Mouse (Mus musculus) kidney, embryonic 16.5 days (tissue): ENCODE measurements at regions not wholly inside any gene's neighbourhood (a gene's known extent, or its start where the extent isn't known, plus 50 kb on each side); places are given as distances from the start of the nearest gene placed in this dataset.

Source experiments
- ATAC-seq: fragments of 200-750 bp; cut with Nextera tagmentation; 2 replicates; pipeline ENCODE4 v1.8.0; 2017; ENCODE audit warnings: moderate TSS enrichment; ENCODE audit not compliant: low FRiP score, low TSS enrichment
- H3K27ac ChIP-seq: fragments of 300-500 bp; sonication (generic); 2 replicates; pipeline ENCODE4 v1.5.1; 2014; ENCODE audit warnings: low read length
- H3K27me3 ChIP-seq: fragments of 300-500 bp; sonication (generic); 2 replicates; pipeline ENCODE4 v1.6.1; 2014; ENCODE audit warnings: low read length, control low read depth, mixed read lengths; ENCODE audit not compliant: insufficient read depth
- H3K36me3 ChIP-seq: fragments of 300-500 bp; sonication (generic); 2 replicates; pipeline ENCODE4 v1.6.1; 2014; ENCODE audit warnings: low read length, control low read depth, mixed read lengths; ENCODE audit not compliant: insufficient read depth
- H3K4me1 ChIP-seq: fragments of 300-500 bp; sonication (generic); 2 replicates; pipeline ENCODE4 v1.6.1; 2014; ENCODE audit warnings: low read length, control low read depth, mixed read lengths; ENCODE audit not compliant: insufficient read depth
- H3K4me2 ChIP-seq: fragments of 300-500 bp; sonication (generic); replicated peaks from 2 replicates; pipeline ENCODE4 v1.6.1; 2014; ENCODE audit warnings: low read depth, low read length
- H3K4me3 ChIP-seq: fragments of 300-500 bp; sonication (generic); 2 replicates; pipeline ENCODE4 v1.5.1; 2014; ENCODE audit warnings: mild to moderate bottlenecking, low read length
- H3K9ac ChIP-seq: fragments of 300-500 bp; sonication (generic); replicated peaks from 2 replicates; pipeline ENCODE4 v1.6.1; 2014; ENCODE audit warnings: low read length
- H3K9me3 ChIP-seq: fragments of 300-500 bp; sonication (generic); 2 replicates; pipeline ENCODE4 v1.6.1; 2016; ENCODE audit warnings: low read length, control low read depth
- WGBS: fragments of 180-500 bp; shearing (Covaris S2); extraction: QIAGEN DNeasy Blood & Tissue Kit; methylation state at CpG from one replicate; pipeline ENCODE4 v1.1.7; 2014; 5-methylcytosine and 5-hydroxymethylcytosine counted together

- peak; percentile 37; the same call in 1 of the 2 replicates for ATAC-seq
- peaks cover 8% of the 10 kb centered on the region; the same call in 1 of the 2 replicates for H3K4me1 ChIP-seq
- peak overlapping the region; percentile 41 for H3K27ac ChIP-seq
- peak overlapping the region; percentile 50 for H3K9ac ChIP-seq
- peak overlapping the region; percentile 35 for H3K4me3 ChIP-seq
- no peaks in the 10 kb centered on the region for H3K9me3 ChIP-seq
- WGBS, result 1% methylated on average over 13 of the region's 13 CpGs
- no peaks in the 10 kb centered on the region for H3K36me3 ChIP-seq
- H3K4me2 ChIP-seq, result peak overlapping the region; percentile 62
- H3K27me3 ChIP-seq, result no peaks in the 10 kb centered on the region
These were observed 75.9 kb downstream of the Sox14 start for GRCm38 (mm10) chr9:99800076-99800475.

- H3K4me2 ChIP-seq, result peak overlapping the region; percentile 62
- H3K9ac ChIP-seq, result peak overlapping the region; percentile 50
- peak; percentile 94 for ATAC-seq
- no peaks in the 10 kb centered on the region for H3K9me3 ChIP-seq
- H3K27ac ChIP-seq, result peak overlapping the region; percentile 41
- H3K4me3 ChIP-seq, result peak overlapping the region; percentile 35
- peaks cover 8% of the 10 kb centered on the region; the same call in 1 of the 2 replicates for H3K4me1 ChIP-seq
- no peaks in the 10 kb centered on the region for H3K27me3 ChIP-seq
- WGBS, result 1% methylated on average over 16 of the region's 16 CpGs
- H3K36me3 ChIP-seq, result no peaks in the 10 kb centered on the region
These were observed 76.5 kb downstream of the Sox14 start for GRCm38 (mm10) chr9:99799387-99800021.

GRCm38 (mm10) chr9:99797066-99797770 is 78.8 kb downstream of the Sox14 start:
- no peak for ATAC-seq
- 62% methylated on average over 9 of the region's 9 CpGs for WGBS
- H3K4me3 ChIP-seq, result no peak overlapping the region
- H3K4me1 ChIP-seq, result peaks cover 8% of the 10 kb centered on the region; the same call in 1 of the 2 replicates
- no peaks in the 10 kb centered on the region for H3K27me3 ChIP-seq
- no peak overlapping the region for H3K4me2 ChIP-seq
- H3K36me3 ChIP-seq, result no peaks in the 10 kb centered on the region
- no peaks in the 10 kb centered on the region for H3K9me3 ChIP-seq
- H3K9ac ChIP-seq, result no peak overlapping the region
- no peak overlapping the region for H3K27ac ChIP-seq

- no peak overlapping the region for H3K4me3 ChIP-seq
- H3K9ac ChIP-seq, result no peak overlapping the region
- no peaks in the 10 kb centered on the region for H3K4me1 ChIP-seq
- H3K9me3 ChIP-seq, result no peaks in the 10 kb centered on the region
- no peak overlapping the region for H3K27ac ChIP-seq
- no peak for ATAC-seq
- 91% methylated on average over 7 of the region's 7 CpGs for WGBS
- H3K4me2 ChIP-seq, result no peak overlapping the region
- no peaks in the 10 kb centered on the region for H3K36me3 ChIP-seq
- no peaks in the 10 kb centered on the region for H3K27me3 ChIP-seq
These were observed 75.6 kb upstream of the Cldn18 start for GRCm38 (mm10) chr9:99792700-99793099.

- ATAC-seq, result no peak
- WGBS, result 47% methylated on average over 7 of the region's 7 CpGs
These were observed 69.8 kb upstream of the Cldn18 start for GRCm38 (mm10) chr9:99786864-99787263.

GRCm38 (mm10) chr9:99783156-99783555 is 66.1 kb upstream of the Cldn18 start:
- Histone ChIP-seq H3K4me2 (no peak overlapping the region), H3K27me3 (no peaks in the 10 kb centered on the region), H3K4me3 (no peak overlapping the region), H3K9ac (no peak overlapping the region), H3K9me3 (no peaks in the 10 kb centered on the region), H3K36me3 (no peaks in the 10 kb centered on the region), H3K27ac (no peak overlapping the region), H3K4me1 (0 out of 2 replicates have a peak, but pooled peaks cover 4% of the 10 kb centered on the region)
- no peak for ATAC-seq
- whole genome bisulfite sequencing, result 94% methylated on average over 2 of the region's 2 CpGs

More at GRCm38 (mm10) chr9:99786864-99787263, 69.8 kb upstream of the Cldn18 start:
- no peaks in the 10 kb centered on the region for H3K36me3 ChIP-seq
- no peaks in the 10 kb centered on the region for H3K27me3 ChIP-seq
- no peak overlapping the region for H3K4me3 ChIP-seq
- H3K9ac ChIP-seq, result no peak overlapping the region
- no peak overlapping the region for H3K4me2 ChIP-seq
- H3K27ac ChIP-seq, result no peak overlapping the region
- H3K9me3 ChIP-seq, result no peaks in the 10 kb centered on the region
- no peaks in the 10 kb centered on the region for H3K4me1 ChIP-seq

- Histone ChIP-seq H3K9me3 (no peaks in the 10 kb centered on the region), H3K9ac (no peak overlapping the region), H3K4me3 (no peak overlapping the region), H3K36me3 (no peaks in the 10 kb centered on the region), H3K27ac (no peak overlapping the region), H3K4me1 (0 out of 2 replicates have a peak, but pooled peaks cover 4% of the 10 kb centered on the region), H3K27me3 (no peaks in the 10 kb centered on the region), H3K4me2 (no peak overlapping the region)
- 42% methylated on average over 7 of the region's 7 CpGs for WGBS
- ATAC-seq, result no peak
These were observed 65.5 kb upstream of the Cldn18 start for GRCm38 (mm10) chr9:99782364-99783119.

- Histone ChIP-seq H3K4me1 (0 out of 2 replicates have a peak, but pooled peaks cover 4% of the 10 kb centered on the region), H3K36me3 (no peaks in the 10 kb centered on the region), H3K9me3 (no peaks in the 10 kb centered on the region), H3K27ac (no peak overlapping the region), H3K4me3 (no peak overlapping the region), H3K9ac (no peak overlapping the region), H3K27me3 (no peaks in the 10 kb centered on the region), H3K4me2 (no peak overlapping the region)
- no peak for ATAC-seq
- 67% methylated on average over 4 of the region's 4 CpGs for WGBS
These were observed 61.8 kb upstream of the Cldn18 start for GRCm38 (mm10) chr9:99778871-99779270.

GRCm38 (mm10) chr9:99770696-99771095 is 53.6 kb upstream of the Cldn18 start:
- H3K36me3 ChIP-seq, result no peaks in the 10 kb centered on the region
- H3K9me3 ChIP-seq, result no peaks in the 10 kb centered on the region
- no peak overlapping the region for H3K4me3 ChIP-seq
- H3K4me2 ChIP-seq, result no peak overlapping the region
- no peak for ATAC-seq
- WGBS, result 25% methylated on average over 10 of the region's 10 CpGs
- no peak overlapping the region for H3K27ac ChIP-seq
- no peaks in the 10 kb centered on the region for H3K27me3 ChIP-seq
- H3K9ac ChIP-seq, result no peak overlapping the region
- no peaks in the 10 kb centered on the region for H3K4me1 ChIP-seq
